Mouse (Mus musculus): ENCODE data around the gene Vmn1r229. TPM values are rescaled to one million over a fixed set of nuclear protein-coding genes. Genes with fewer than 3 reads are reported as not detected.

The Vmn1r229 gene
- under 1 TPM; 0.07 to 0.09 TPM for total RNA-seq (2021)

DNA sequence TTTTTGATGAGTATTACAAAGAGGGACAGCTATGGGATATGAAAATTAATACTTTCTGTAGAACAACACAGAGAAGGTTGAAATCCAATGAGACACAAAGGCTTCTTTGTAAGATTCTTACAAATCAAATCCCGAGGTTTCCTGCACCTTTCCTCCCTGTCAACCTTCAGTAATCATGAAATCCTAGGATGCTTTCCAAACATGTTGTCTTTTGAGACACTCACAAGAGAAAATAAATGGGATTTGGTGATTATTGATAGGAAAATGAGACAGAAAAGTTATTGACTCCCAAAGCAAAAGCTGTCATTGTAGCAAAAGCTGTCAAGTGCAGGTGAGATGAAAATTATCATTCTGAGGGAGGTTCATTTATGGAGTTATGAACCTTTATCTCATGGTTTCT is at the start of gene Vmn1r229:
Vmn1r229 (plus strand) TSS at position 301 of the 400 bp plus-strand sequence.
- intact Hi-C loops (cut with DNase I): no loop called here
- DNase-seq (ENCODE audit: low spot score in 2 of 2): no peak

DNA sequence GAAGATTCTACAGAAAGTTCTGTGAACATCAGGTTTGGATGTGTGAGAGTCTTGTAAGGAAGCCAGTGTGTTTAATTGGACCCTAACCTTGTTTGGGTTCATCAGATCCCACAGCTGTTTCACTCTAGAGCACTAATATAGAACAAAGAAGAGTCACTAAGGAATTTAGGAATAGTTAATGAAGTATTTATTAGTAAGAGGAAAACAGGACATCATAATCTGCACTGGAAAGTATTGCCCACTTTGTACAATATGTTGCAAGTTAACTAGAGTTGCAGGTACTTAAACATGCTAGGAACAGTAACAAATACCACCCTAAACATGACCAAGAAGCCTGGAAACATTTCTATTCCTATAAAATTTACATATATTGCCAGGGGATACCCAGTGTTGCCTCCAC is 25.3 kb upstream of the Vmn1r229 start, which contains the start of gene Vmn1r228:
Vmn1r228 (minus strand) TSS at position 101 of the 400 bp plus-strand sequence.
- no peak for DNase-seq (ENCODE audit: low spot score in 2 of 2)
- intact Hi-C loops (cut with DNase I): no loop called here

DNA sequence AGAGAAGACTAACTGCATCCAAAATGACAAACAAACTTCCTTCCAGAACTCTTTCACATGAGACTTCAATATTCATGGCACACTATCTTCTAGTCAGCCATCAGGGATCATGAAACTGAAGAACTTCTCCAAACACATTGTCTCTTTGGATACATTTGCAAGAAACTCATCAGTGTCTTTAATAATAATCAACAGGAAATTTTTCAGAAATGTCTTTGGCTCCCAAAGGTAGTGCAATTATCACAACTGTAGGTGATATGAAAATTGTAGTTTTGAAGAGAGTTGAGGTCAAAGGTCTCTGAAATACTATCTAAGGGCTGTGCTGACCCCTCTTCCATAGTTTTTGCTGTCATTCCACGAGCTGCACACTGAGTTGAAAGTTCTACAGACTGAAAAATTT is 28.8 kb downstream of the Vmn1r229 start, which contains the start of gene Vmn1r230:
Vmn1r230 (plus strand) TSS at position 301 of the 400 bp plus-strand sequence.
- no peak for DNase-seq (ENCODE audit: low spot score in 2 of 2)
- intact Hi-C loops (cut with DNase I): no loop called here

Other genes with a start within 250 kb of the Vmn1r229 start
- gene Vmn2r109, start 246.8 kb upstream of the Vmn1r229 start, total RNA-seq (2021): not detected
- not detected for gene Vmn2r110, start 215.1 kb upstream of the Vmn1r229 start, total RNA-seq (2021)
- not detected for gene Fpr-rs3, start 186.7 kb upstream of the Vmn1r229 start, total RNA-seq (2021)
- not detected for gene Vmn1r226, start 128.7 kb upstream of the Vmn1r229 start, total RNA-seq (2021)
- gene Vmn1r227, start 81.7 kb upstream of the Vmn1r229 start, total RNA-seq (2021): not detected
- not detected for gene Vmn1r228, start 25.4 kb upstream of the Vmn1r229 start, total RNA-seq (2021)
- gene Vmn1r230, start 28.9 kb downstream of the Vmn1r229 start, total RNA-seq (2021): not detected
- gene Vmn1r231, start 93.5 kb downstream of the Vmn1r229 start, total RNA-seq (2021): not detected
- not detected for gene Vmn1r232, start 108.2 kb downstream of the Vmn1r229 start, total RNA-seq (2021)
- 100 to 1,000 TPM; 612 to 620 TPM for gene Ppp2r1a, start 133.8 kb downstream of the Vmn1r229 start, total RNA-seq (2021)
- not detected for gene Vmn1r233, start 184.9 kb downstream of the Vmn1r229 start, total RNA-seq (2021)
- gene Zfp160, start 197.3 kb downstream of the Vmn1r229 start, total RNA-seq (2021): 10 to 100 TPM; 18.5 to 21.5 TPM